Mouse (Mus musculus) lung, postnatal 0 days (tissue): Measurements from ENCODE around the gene Sox5.

Experiments
- CTCF ChIP-seq: IDR thresholded peaks from 2 replicates; pipeline ENCODE4 v1.5.1; 2016; ENCODE audit warnings: antibody characterized with exemption, mild to moderate bottlenecking
- EP300 ChIP-seq: IDR thresholded peaks from 2 replicates; pipeline ENCODE4 v1.6.1; 2016; ENCODE audit warnings: antibody characterized with exemption, mild to moderate bottlenecking, control low read depth

- TF ChIP-seq EP300, result no peak
- no peak for TF ChIP-seq CTCF
Observed at GRCm38 (mm10) chr6:144312282-144312780, 469.4 kb downstream of the Sox5 start.
